Mouse (Mus musculus) ES-E14 (cell line): ENCODE data around the gene She.

Source experiments
- CHD2 ChIP-seq: IDR thresholded peaks from 2 replicates; pipeline ENCODE4 v1.6.1; 2014; ENCODE audit warnings: mild to moderate bottlenecking, low read depth, low read length, inconsistent platforms
- HCFC1 ChIP-seq: IDR thresholded peaks from 2 replicates; pipeline ENCODE4 v1.6.1; 2012; ENCODE audit warnings: low read length, inconsistent platforms, borderline replicate concordance; ENCODE audit not compliant: insufficient read depth
- MAFK ChIP-seq: IDR thresholded peaks from 2 replicates; pipeline ENCODE4 v1.6.1; 2014; ENCODE audit warnings: mild to moderate bottlenecking, low read depth, low read length, inconsistent platforms; ENCODE audit not compliant: insufficient read depth
- ZNF384 ChIP-seq: IDR thresholded peaks from 2 replicates; pipeline ENCODE4 v1.6.1; 2012; ENCODE audit warnings: low read depth, low read length, inconsistent platforms

- no peak for TF ChIP-seq HCFC1
- TF ChIP-seq MAFK = no peak
- no peak for TF ChIP-seq ZNF384
- TF ChIP-seq CHD2 = no peak
Measured at GRCm38 (mm10) chr3:89858123-89858522, 27.0 kb downstream of the She start.
